17 mouse cellular contexts compared by ENCODE assay signal in the genomic region with DNA sequence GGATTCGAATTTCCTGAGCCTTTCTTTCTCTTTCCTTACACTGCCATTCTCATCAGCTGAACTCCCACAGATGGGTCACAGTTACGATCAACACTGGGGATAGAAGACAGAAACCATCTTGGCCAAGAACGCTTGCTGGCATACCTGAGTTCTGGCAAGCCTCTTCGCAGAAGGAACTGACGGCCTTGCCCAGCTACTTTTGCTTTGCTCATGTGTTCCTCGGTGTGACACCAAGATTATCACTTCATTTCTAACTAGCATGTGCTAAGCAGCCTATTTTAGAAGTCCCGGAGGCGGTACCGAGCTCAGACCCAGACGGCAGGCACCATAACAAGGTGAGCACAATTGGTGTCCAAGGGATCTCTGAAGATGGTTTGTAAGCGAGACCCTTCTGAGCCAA.
"Had no signal": no experiment of that assay in that cellular context is flagged by ENCODE, and none has a peak within 500 bp of the region (broad histone marks: within the 10 kb centered on the region; RNA-seq: fewer than 3 reads in every experiment).

No protein-coding gene starts in this region.

- H3K4me3 ChIP-seq: left cerebral cortex, adult 2 months; midbrain, embryonic 12.5 days; midbrain, embryonic 15.5 days; neural tube, embryonic 12.5 days; neural tube, embryonic 15.5 days had no signal

- H3K36me3 ChIP-seq: midbrain, embryonic 12.5 days; midbrain, embryonic 15.5 days; neural tube, embryonic 12.5 days; neural tube, embryonic 15.5 days had no signal

- H3K9ac ChIP-seq: liver, embryonic 14.5 days; liver, postnatal 0 days; lung, embryonic 14.5 days; midbrain, embryonic 12.5 days; midbrain, embryonic 15.5 days; neural tube, embryonic 12.5 days; neural tube, embryonic 15.5 days had no signal

- H3K27ac ChIP-seq: kidney, postnatal 0 days; liver, embryonic 14.5 days; macrophage; midbrain, embryonic 12.5 days; midbrain, embryonic 15.5 days; neural tube, embryonic 12.5 days; neural tube, embryonic 15.5 days had no signal

- DNase-seq: kidney, postnatal 25 days; layer of hippocampus, postnatal 36 days; liver, postnatal 0 days; lung, embryonic 14.5 days; right cerebral cortex, postnatal 25 days; thymus, adult 18-20 months; thymus, postnatal 36 days had no signal

- H3K9me3 ChIP-seq: midbrain, embryonic 12.5 days; midbrain, embryonic 15.5 days; neural tube, embryonic 12.5 days; neural tube, embryonic 15.5 days had no signal

- H3K27me3 ChIP-seq: midbrain, embryonic 12.5 days; midbrain, embryonic 15.5 days; neural tube, embryonic 12.5 days; neural tube, embryonic 15.5 days had no signal

- ATAC-seq: liver, postnatal 0 days; lung, postnatal 0 days; midbrain, embryonic 15.5 days had no signal

- H3K4me2 ChIP-seq: liver, embryonic 11.5 days; lung, embryonic 14.5 days; midbrain, embryonic 12.5 days; midbrain, embryonic 15.5 days; neural tube, embryonic 12.5 days; neural tube, embryonic 15.5 days had no signal
